Mouse (Mus musculus) heart, postnatal 36 days (tissue): ENCODE results near the gene Abca17. TPM values are rescaled to one million over a fixed set of nuclear protein-coding genes. Genes with fewer than 3 reads are reported as not detected.

Source experiments
- DNase-seq, 2 experiments: peaks; one replicate each; pipeline ENCODE4 v3.0.0; 2021 to 2022
- intact Hi-C: fragments of 180-260 bp; cut with DNase I; formaldehyde crosslinking; loops from one replicate; pipeline ENCODE4 v1.15.1; 2025
- total RNA-seq, 2 experiments: library from RNA; stranded (reverse); gene quantifications; 2 replicates each; pipeline ENCODE4 v1.2.3; 2021

The Abca17 gene
- total RNA-seq, 2 experiments from 2014 or later, result 0.08 TPM; not detected in 1

- peak; percentile 94 to 95 for DNase-seq
- intact Hi-C loops, result loop anchor here (1.0 to 5.0 kb wide), 2 partner anchors 100 to 177 kb away; partner anchors contain the start of gene Ccnf
Observed at GRCm38 (mm10) chr17:24351760-24352357, 991 bp upstream of the Abca17 start, which contains the start of gene Abca3. TSS of gene Abca3 (plus strand) at chr17:24351950.

GRCm38 (mm10) chr17:24349176-24349575, 1.7 kb downstream of the Abca17 start:
- no peak for DNase-seq
- intact Hi-C loops, result no loop called here

GRCm38 (mm10) chr17:24346831-24347230, 4.0 kb downstream of the Abca17 start:
- intact Hi-C loops, result no loop called here
- DNase-seq, result no peak

GRCm38 (mm10) chr17:24344672-24345071, 6.2 kb downstream of the Abca17 start:
- intact Hi-C loops, result no loop called here
- DNase-seq, result no peak

GRCm38 (mm10) chr17:24327656-24328055, 23.2 kb downstream of the Abca17 start:
- intact Hi-C loops, result no loop called here

GRCm38 (mm10) chr17:24325051-24325450, 25.8 kb downstream of the Abca17 start:
- no peak for DNase-seq
- intact Hi-C loops, result no loop called here

More at GRCm38 (mm10) chr17:24327656-24328055, 23.2 kb downstream of the Abca17 start:
- DNase-seq, result no peak

- DNase-seq, result no peak
- intact Hi-C loops, result no loop called here
Observed at GRCm38 (mm10) chr17:24320826-24321225, 30.0 kb downstream of the Abca17 start.

GRCm38 (mm10) chr17:24307500-24307899, 43.4 kb downstream of the Abca17 start:
- intact Hi-C loops, result loop anchor here (1.0 to 5.0 kb wide), 2 partner anchors 70 to 134 kb away; no protein-coding TSS in a partner anchor
- peak; percentile 19 to 41 for DNase-seq

- intact Hi-C loops, result no loop called here
- no peak for DNase-seq
Observed at GRCm38 (mm10) chr17:24300651-24301050, 50.2 kb downstream of the Abca17 start.

- intact Hi-C loops, result no loop called here
- DNase-seq, result no peak
Observed at GRCm38 (mm10) chr17:24289338-24289737, 61.5 kb downstream of the Abca17 start.

GRCm38 (mm10) chr17:24288477-24288876, 62.4 kb downstream of the Abca17 start:
- intact Hi-C loops, result no loop called here
- DNase-seq, result no peak

- intact Hi-C loops, result no loop called here
Observed at GRCm38 (mm10) chr17:24285680-24286079, 65.2 kb downstream of the Abca17 start.

GRCm38 (mm10) chr17:24283266-24283818, 67.5 kb downstream of the Abca17 start:
- intact Hi-C loops, result no loop called here
- no peak for DNase-seq

More at GRCm38 (mm10) chr17:24285680-24286079, 65.2 kb downstream of the Abca17 start:
- DNase-seq, result no peak

GRCm38 (mm10) chr17:24282637-24283036, 68.2 kb downstream of the Abca17 start:
- no peak for DNase-seq
- intact Hi-C loops, result no loop called here

GRCm38 (mm10) chr17:24279907-24280306, 71.0 kb downstream of the Abca17 start:
- intact Hi-C loops, result no loop called here
- no peak for DNase-seq

- intact Hi-C loops, result no loop called here
- DNase-seq, result no peak
Observed at GRCm38 (mm10) chr17:24267133-24267532, 83.7 kb downstream of the Abca17 start.

GRCm38 (mm10) chr17:24264766-24265165, 86.1 kb downstream of the Abca17 start:
- DNase-seq, result no peak
- intact Hi-C loops, result no loop called here

- intact Hi-C loops, result no loop called here
- no peak for DNase-seq
Observed at GRCm38 (mm10) chr17:24260516-24260915, 90.4 kb downstream of the Abca17 start.

GRCm38 (mm10) chr17:24259702-24260101, 91.2 kb downstream of the Abca17 start:
- no peak for DNase-seq
- intact Hi-C loops, result no loop called here

- intact Hi-C loops, result no loop called here
- DNase-seq, result no peak
Observed at GRCm38 (mm10) chr17:24258981-24259380, 91.9 kb downstream of the Abca17 start.

GRCm38 (mm10) chr17:24252329-24252728, 98.5 kb downstream of the Abca17 start:
- DNase-seq, result no peak
- intact Hi-C loops, result loop anchor here (5.0 kb wide), 2 partner anchors 80 to 100 kb away; partner anchors contain the start of genes Abca17 and Abca3
